Mouse (Mus musculus) frontal cortex, postnatal 36 days (tissue): ENCODE data around the gene Trim75.
"Not testable (repeated sequence)": the region's sequence is repeated elsewhere in the genome, so short reads cannot be mapped to it uniquely, and the experiment has no call there.

Experiments used
- DNase-seq, 2 experiments: peaks; one replicate each; pipeline ENCODE4 v3.0.0; 2022; ENCODE audit warnings: low spot score in 2 of 2

Trim75 gene

DNA sequence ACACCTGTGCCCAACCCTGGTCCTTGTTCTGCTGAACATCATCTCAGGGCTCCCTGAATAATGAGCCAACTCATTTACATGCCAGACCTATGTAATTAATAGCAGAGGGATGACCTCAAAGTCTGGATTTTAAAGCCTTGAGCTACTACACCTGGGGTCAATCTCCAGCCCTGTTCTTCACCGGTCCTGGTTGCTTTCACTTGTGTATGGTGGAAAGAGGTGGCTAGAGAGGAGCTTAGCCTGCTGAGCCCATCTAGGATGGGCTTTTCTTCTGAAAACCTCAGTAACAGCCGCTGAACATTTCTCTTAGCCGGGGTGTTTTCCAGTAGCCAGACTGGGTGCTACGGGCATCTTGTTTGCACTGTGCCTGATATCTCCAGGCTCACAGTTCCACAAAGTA, at the start of gene Trim75:
Gene Trim75, minus strand, starts transcription at position 101 of the 400 bp plus-strand sequence.
- DNase-seq, result no peak

DNA sequence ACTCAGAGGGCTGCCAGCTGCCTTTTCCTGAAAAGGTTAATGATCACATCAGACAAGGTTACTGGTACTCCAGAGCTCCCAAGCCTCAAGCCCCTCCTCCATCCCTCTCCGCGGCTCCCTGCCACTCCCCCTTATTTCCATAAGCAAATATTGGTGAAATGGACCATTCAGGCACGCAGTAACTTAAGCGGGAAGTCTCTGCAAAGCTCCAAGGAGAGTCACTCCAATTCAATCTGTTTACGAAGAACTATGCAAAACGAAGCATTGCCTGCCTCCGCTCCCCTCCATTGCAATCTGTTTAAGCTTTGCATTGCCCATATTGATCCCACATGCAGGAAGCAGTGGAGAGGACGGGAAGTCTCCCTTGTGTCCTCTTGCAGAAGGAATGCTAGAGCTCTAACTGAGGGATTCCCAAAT, 49.5 kb upstream of the Trim75 start, which contains the start of gene Apela:
Gene Apela, minus strand, starts transcription at position 220 of the 417 bp plus-strand sequence.
- peak in 1 of 2 experiments; percentile 6 for DNase-seq

GRCm38 (mm10) chr8:65034136-65034535, 46.5 kb upstream of the Trim75 start:
- no peak for DNase-seq

DNA sequence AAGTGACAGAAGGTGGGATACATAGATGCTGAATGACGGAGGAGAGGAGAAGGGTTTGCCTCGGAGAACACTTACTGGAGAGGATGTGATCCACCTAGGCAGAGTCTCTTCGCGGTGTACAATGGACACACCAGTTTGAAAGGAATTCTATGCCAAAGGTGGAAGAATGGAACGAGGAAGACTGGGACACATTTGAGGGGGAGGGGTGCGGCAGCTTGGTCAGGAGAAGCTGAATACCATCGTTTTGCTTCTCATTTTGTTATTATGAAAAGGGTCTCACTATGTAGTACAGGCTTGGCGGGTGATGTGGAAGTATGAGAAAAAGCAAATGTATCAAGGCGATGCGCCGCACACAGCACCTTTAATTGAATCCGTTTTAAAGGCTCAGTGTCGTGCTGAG, 45.4 kb upstream of the Trim75 start:
- no peak for DNase-seq

- no peak for DNase-seq
Observed at GRCm38 (mm10) chr8:65032107-65032506, 44.5 kb upstream of the Trim75 start.

GRCm38 (mm10) chr8:65030735-65031485, 43.3 kb upstream of the Trim75 start:
- DNase-seq, result no peak

DNA sequence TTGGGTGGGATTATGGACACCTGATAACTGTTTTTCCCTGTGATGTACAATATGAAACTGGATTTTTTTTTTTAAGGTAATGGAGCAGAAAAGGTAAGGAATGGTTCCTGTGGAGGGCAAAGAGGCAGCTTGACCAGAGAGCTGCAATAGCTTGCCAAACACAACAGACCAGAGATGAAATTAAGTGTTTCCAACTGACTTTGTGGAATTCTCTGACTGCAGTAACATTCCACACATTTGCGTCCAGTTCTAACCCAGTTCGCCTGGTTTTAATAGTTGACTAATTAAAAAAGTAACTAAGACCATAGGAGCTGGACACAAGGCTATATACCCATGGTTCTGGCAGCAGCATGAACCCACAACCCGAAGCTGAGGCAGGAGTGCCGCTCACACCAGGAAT, 42.1 kb upstream of the Trim75 start:
- DNase-seq, result no peak

- no peak for DNase-seq
Observed at GRCm38 (mm10) chr8:65028959-65029686, 41.5 kb upstream of the Trim75 start.

- DNase-seq, result peak; percentile 69 to 86
Observed at GRCm38 (mm10) chr8:65022485-65022884, 34.9 kb upstream of the Trim75 start.

DNA sequence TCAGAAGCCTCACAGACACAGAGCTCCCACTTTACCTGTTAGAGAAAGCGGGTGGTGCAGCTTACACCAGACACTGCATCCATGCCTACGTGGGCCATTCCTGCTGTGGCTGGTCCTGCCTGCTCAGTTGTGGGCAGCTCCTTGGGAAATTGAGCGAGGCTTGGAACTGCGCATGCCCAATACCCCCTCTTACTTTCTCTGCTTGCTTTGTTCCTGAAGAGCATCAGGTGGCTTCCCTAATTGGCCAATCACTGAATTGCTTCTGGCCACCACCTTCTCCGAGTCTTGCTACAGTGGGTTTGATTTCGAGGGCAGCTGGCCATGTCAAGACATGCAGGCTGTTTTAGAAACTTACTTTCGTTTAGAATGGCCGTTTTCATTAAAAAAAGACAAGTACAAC, 30.8 kb upstream of the Trim75 start, which contains the start of the genes Trim61 and Trim60:
Gene Trim61, minus strand, starts transcription at position 101 of the 400 bp plus-strand sequence.
Gene Trim60, minus strand, starts transcription at position 162 of the 400 bp plus-strand sequence.
- no peak for DNase-seq

DNA sequence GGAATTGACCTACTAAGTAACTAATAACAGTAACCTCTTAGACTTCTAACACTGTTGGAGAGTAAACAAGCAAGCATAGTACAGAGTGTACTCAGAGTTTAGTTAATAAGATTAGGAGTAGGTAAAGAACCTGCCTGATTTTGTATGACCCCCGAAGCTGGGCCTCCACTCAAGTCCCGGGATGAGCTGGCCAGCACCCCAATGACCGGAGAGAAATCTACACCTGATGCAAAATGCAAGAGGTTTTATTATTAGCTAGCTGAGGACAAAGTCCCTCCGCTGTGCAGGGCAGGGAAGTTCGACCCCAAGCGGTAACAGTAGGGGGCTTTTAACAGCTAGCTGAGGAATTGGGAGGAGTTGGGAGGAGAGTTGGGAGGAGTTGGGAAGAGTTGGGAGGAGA, 20.0 kb upstream of the Trim75 start:
- DNase-seq, result not testable (repeated sequence)

DNA sequence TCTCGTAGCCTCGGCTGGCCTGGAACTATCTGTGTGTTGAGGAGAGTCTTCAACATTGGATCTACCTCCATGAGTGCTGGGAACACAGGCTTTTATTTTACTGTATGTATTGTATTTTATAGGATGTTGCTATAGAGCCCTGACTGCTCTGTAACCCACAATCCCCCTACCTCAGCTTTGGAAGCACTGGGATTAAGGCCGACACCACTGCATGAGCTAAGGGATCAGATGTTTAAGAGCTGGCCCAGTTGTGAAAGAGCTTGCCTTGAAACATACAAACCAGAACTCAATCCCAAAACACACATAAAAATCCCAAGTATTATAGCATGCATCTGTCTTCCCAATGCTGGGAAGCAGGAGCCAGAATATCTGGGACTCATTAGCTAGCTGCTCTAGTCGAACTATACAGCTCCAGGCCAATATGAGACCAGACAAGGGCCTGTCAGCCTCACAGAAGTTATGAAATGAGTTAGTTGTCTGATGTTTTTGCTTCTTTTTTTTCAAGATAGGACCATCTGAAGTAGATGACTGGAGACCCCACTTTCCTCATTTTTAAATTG, 11.3 kb upstream of the Trim75 start:
- no peak for DNase-seq

- no peak for DNase-seq
Observed at GRCm38 (mm10) chr8:64983150-64983897, 4.3 kb downstream of the Trim75 start.

- DNase-seq, result no peak
Observed at GRCm38 (mm10) chr8:64962836-64963235, 24.8 kb downstream of the Trim75 start.

GRCm38 (mm10) chr8:64959025-64959424, 28.6 kb downstream of the Trim75 start:
- no peak for DNase-seq

DNA sequence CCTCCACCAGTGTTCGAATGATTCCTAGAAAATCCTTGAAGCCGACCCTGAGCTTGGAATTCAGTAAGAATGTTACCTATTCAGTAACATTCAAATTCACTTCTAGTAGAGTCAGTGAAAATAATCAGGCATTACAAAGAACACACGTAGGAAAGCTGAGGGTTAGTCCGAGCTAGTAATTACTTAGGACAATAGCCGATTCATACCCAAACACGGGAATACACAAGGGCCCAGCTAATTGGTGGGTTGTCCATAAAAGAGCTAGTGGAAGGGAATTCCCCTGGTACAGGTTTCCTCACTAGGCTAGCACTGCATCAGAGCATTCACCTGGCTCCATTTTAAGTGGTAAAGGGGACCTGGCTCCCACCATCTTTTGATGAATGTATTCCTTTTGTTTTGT, 35.5 kb downstream of the Trim75 start:
- no peak for DNase-seq

DNA sequence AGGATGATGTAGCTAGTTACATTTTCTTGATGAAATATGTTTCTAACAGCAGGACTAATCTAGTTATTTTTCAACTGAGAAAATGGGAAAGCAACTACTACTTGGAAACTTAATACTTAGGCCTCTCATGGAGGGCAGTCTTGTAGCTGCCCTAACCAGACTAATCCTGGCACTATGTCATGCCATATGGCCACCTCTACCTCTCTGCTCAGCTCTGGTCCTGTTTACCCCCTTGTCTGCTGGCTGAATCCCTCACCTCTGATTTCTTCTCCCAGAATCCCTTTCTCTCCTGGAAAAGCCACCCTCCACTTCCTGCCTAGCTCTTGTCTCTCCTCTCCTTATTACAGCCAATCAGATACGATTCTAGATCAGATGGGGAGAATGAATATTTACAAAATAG, 39.3 kb downstream of the Trim75 start:
- no peak for DNase-seq

DNA sequence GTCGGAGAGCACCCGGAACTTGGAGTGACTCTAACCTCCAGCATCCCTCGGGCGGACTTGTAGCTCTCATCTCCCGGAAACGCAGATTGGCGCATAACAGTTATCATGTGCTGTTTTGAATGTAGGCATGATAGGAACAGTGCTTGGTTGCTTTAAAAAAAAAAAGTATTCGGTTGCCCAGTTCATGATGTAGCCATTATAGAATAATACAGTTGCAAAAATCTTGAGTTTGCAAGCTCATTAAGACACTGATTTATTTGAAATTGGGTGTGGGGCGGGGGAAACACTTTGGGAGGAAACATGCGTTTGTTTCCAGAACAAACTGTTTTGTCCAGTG, 40.0 kb downstream of the Trim75 start:
- DNase-seq, result no peak

DNA sequence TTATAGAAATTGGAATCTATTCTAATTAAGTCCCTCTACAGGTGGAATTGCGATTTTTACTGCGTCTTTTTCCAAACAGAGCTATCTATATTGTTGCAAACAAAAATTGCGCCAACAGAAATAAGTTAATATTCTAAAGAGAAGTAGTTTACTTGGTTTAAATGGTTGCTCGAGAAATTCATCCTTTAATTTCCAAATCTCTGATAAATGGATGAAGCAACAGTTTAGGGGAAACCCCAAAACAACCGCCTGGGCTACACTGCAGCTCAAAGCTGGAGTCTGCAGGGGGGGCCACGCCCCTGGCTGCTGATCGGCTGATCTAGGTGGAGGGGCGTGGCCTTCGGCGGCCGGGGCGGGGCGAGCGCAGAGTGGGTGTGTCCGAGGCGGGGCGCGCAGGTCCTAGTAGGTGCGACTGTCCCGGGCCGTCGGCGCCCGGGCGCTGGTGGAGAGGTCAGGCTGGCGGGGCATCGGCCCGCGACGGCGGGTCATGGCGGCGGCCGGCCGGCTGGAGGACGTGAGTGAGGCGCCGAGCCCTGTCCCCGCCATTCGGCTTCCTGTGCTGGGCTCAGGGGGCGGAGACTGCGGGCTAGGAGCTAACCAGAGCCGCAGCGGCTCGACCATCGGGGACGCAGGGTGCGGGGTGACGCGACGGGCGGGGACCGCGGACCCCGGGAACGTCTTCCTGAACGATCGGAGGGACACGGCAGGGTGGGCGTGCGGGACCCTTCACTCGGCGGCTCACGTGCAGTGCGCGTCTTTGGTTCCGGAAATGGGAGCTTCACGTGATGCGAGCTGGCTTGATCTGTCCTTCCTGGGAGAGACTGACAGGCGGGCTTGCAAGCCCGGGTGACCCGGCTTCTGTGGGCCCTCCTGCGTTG, 40.6 kb downstream of the Trim75 start, which contains the start of gene Tmem192:
Gene Tmem192, plus strand, starts transcription at position 366 of the 878 bp plus-strand sequence.
- DNase-seq, result peak; percentile 93 to 94

GRCm38 (mm10) chr8:64946441-64946819, 41.2 kb downstream of the Trim75 start:
- no peak for DNase-seq

DNA sequence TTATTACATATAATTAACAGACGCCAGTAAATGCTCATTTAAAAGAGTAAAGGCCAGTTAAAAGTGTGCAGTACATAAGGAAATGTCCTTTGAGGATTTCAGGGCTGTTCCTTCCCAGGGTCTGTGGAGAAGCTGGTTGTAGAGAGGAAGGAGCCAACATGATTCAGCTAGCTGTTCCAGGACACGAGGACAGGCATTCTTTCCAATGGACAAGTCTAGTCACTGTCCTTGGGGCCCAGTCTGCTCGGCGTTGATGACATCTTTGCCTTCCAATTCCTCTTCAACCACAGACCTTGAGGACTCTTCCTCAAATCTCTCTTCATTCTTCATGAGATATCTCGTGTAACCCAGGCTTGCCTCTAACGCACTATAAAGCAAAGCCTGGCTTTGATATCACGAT, 42.0 kb downstream of the Trim75 start:
- DNase-seq, result no peak
